Mouse (Mus musculus) heart, embryonic 10.5 days (tissue): ENCODE results near the gene Cetn2. TPM values are rescaled to one million over a fixed set of nuclear protein-coding genes. Genes with fewer than 3 reads are reported as not detected.

Source experiments
- DNase-seq: peaks from one replicate; pipeline ENCODE4 v3.0.0-alpha.2; 2017; ENCODE audit warnings: low spot score
- H3K27ac ChIP-seq: fragments of 300-500 bp; sonication (generic); 2 replicates; pipeline ENCODE4 v1.5.1; 2016; ENCODE audit warnings: mild to moderate bottlenecking
- H3K27me3 ChIP-seq: fragments of 300-500 bp; sonication (generic); 2 replicates; pipeline ENCODE4 v1.6.1; 2016; ENCODE audit warnings: mild to moderate bottlenecking; ENCODE audit not compliant: poor library complexity, insufficient read depth, severe bottlenecking
- H3K36me3 ChIP-seq: fragments of 300-500 bp; sonication (generic); 2 replicates; pipeline ENCODE4 v1.6.1; 2016; ENCODE audit warnings: mild to moderate bottlenecking, moderate library complexity
- H3K4me1 ChIP-seq: fragments of 300-500 bp; sonication (generic); 2 replicates; pipeline ENCODE4 v1.6.1; 2016; ENCODE audit warnings: mild to moderate bottlenecking
- H3K4me3 ChIP-seq: fragments of 300-500 bp; sonication (generic); 2 replicates; pipeline ENCODE4 v1.5.1; 2016; ENCODE audit warnings: mild to moderate bottlenecking, moderate library complexity
- H3K9me3 ChIP-seq: fragments of 300-500 bp; sonication (generic); 2 replicates; pipeline ENCODE4 v1.6.1; 2016; ENCODE audit warnings: mild to moderate bottlenecking, moderate library complexity
- WGBS: fragments of 180-500 bp; shearing (Covaris S2); methylation state at CpG from one replicate; pipeline ENCODE4 v1.1.7; 2016; 5-methylcytosine and 5-hydroxymethylcytosine counted together
- polyA plus RNA-seq: library from polyadenylated mRNA; unstranded; fragments of >200 nt; fragmentation: Nextera tagmentation; extraction: Ambion mirVana; gene quantifications from 2 replicates; pipeline ENCODE4 v1.2.1, GENCODE M21; 2016

The Cetn2 gene
- polyA plus RNA-seq, 1 experiment from 2014 or later: 54.8 TPM

DNA sequence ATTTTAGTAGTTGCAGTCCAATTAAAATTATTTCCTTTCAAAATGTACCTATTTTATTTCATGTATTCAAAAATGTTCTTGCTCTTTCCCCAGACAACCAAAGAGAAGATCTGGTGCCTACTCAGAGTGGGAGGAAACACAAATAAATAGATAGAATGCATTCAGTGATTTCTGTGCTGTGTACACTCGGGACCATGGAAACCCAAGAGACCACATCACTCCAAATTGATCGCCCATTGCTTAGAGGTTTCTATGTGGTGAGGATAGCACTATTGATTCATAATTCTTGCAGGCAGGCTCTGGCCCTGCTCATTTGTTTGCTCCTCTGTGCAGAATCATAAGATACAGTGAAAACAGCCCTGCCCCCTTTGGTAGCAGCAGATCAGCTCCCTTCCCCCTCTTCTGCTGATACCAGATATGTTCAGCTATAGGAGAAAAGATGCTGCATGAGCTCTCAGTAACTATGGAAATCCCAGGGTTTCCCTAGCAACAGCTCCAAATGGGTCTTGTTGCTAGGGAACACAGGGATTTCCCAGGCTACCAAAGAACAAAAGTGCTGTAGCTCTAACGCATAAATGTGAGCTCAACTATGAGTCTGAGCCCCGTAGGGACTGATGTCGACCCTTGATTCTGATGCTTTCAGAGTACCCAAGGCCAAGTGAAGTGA lies 22.7 kb downstream of the Cetn2 start:
- Histone ChIP-seq H3K4me3 (no peak overlapping the region), H3K9me3 (no peaks in the 10 kb centered on the region), H3K36me3 (no peaks in the 10 kb centered on the region), H3K27ac (no peak overlapping the region), H3K4me1 (no peaks in the 10 kb centered on the region), H3K27me3 (no peaks in the 10 kb centered on the region)
- DNase-seq: no peak
- WGBS: 72% methylated on average over 5 of the region's 5 CpGs

Other genes with a start within 250 kb of the Cetn2 start
- 0.05 TPM in 1 of 2 replicates, not detected in the other for gene Gabrq, start 93.2 kb downstream of the Cetn2 start, polyA plus RNA-seq
- gene Nsdhl, start 146 bp upstream of the Cetn2 start, polyA plus RNA-seq: 21.4 and 23.0 TPM in 2 replicates
- gene Zfp185, start 68.9 kb upstream of the Cetn2 start, polyA plus RNA-seq: 5.7 and 7.2 TPM in 2 replicates
- gene Pnma5, start 118.7 kb upstream of the Cetn2 start, polyA plus RNA-seq: 0.07 and 0.11 TPM in 2 replicates
- gene Pnma3, start 146.4 kb upstream of the Cetn2 start, polyA plus RNA-seq: 0.08 TPM in 1 of 2 replicates, not detected in the other
- 0.84 and 1.2 TPM in 2 replicates for gene Xlr4a, start 164.1 kb upstream of the Cetn2 start, polyA plus RNA-seq
- 1.8 and 2.4 TPM in 2 replicates for gene Xlr3a, start 178.7 kb upstream of the Cetn2 start, polyA plus RNA-seq
- gene Gm14685, start 198.6 kb upstream of the Cetn2 start, polyA plus RNA-seq: 0.10 and 0.23 TPM in 2 replicates
- not detected in 2 replicates for gene Xlr5b, start 230.4 kb upstream of the Cetn2 start, polyA plus RNA-seq
- gene DXBay18, start 231.0 kb upstream of the Cetn2 start, polyA plus RNA-seq: 0.13 TPM in 1 of 2 replicates, not detected in the other